Comparison of ENCODE assay signal across 23 mouse cellular contexts in the genomic region with DNA sequence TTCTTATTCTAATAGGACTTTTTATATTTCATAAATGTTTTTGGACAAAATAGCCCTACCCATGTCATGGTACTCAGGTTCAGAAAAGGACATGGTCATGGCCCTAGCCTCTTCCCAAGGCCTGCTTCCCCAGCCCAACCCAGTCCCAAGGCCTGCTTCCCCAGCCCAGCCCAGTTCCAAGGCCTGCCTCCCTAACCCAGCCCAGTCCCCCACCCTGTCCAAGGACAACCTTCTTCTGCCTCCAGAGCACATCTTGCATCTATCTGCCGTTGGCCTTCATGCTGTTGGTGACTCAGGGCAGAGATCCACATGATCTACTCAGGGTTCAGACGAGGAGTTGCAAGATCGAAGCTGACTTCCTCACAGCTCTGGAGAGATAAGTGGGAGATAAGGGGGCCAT. TPM values are rescaled to one million over a fixed set of nuclear protein-coding genes. Genes with fewer than 3 reads are reported as not detected.
DNase-seq lines count a peak whose midpoint lies in the region; ATAC-seq and TF ChIP-seq lines count a peak whose summit lies in the region.
"Had no signal": no experiment of that assay in that cellular context is flagged by ENCODE, and none has a peak within 500 bp of the region (broad histone marks: within the 10 kb centered on the region; RNA-seq: fewer than 3 reads in every experiment).

No protein-coding gene starts in this region.

- no peak overlapping the region for H3K27ac ChIP-seq in stomach, embryonic 15.5 days
- H3K27ac ChIP-seq in stomach, postnatal 0 days (replicated peaks), result no peak overlapping the region
- H3K27ac ChIP-seq: embryonic facial prominence, embryonic 12.5 days; heart, embryonic 10.5 days; hindbrain, embryonic 15.5 days; kidney, postnatal 0 days; liver, embryonic 13.5 days; neural tube, embryonic 13.5 days had no signal

- no peaks in the 10 kb centered on the region for H3K27me3 ChIP-seq in stomach, embryonic 15.5 days (replicated peaks)
- no peaks in the 10 kb centered on the region for H3K27me3 ChIP-seq in stomach, postnatal 0 days (ENCODE audit: control insufficient read depth, insufficient read depth, low read length)
- H3K27me3 ChIP-seq: embryonic facial prominence, embryonic 12.5 days; hindbrain, embryonic 15.5 days; liver, embryonic 13.5 days; neural tube, embryonic 13.5 days had no signal

- H3K36me3 ChIP-seq in stomach, embryonic 15.5 days, result no peaks in the 10 kb centered on the region
- no peaks in the 10 kb centered on the region for H3K36me3 ChIP-seq in stomach, postnatal 0 days (ENCODE audit: control insufficient read depth, insufficient read depth, low read length)
- H3K36me3 ChIP-seq: embryonic facial prominence, embryonic 12.5 days; heart, embryonic 10.5 days; hindbrain, embryonic 15.5 days; liver, embryonic 13.5 days; neural tube, embryonic 13.5 days had no signal

- peak; percentile 32; the same call in 1 of the 2 replicates for ATAC-seq in stomach, embryonic 15.5 days (ENCODE audit: insufficient read depth, low FRiP score, low read depth)
- no peak for ATAC-seq in stomach, postnatal 0 days (ENCODE audit: low FRiP score, low TSS enrichment)
- ATAC-seq: forebrain, postnatal 0 days had no signal

- H3K9ac ChIP-seq in stomach, embryonic 15.5 days, result no peak overlapping the region
- H3K9ac ChIP-seq in stomach, postnatal 0 days (ENCODE audit: low read length), result no peak overlapping the region
- H3K9ac ChIP-seq: embryonic facial prominence, embryonic 12.5 days; forebrain, postnatal 0 days; hindbrain, embryonic 15.5 days; liver, embryonic 13.5 days; lung, embryonic 14.5 days; neural tube, embryonic 13.5 days had no signal

- TF ChIP-seq CTCF in stomach, postnatal 0 days (IDR thresholded peaks at IDR 0.05; ENCODE audit: low read depth), result no peak

- no peak overlapping the region for H3K4me3 ChIP-seq in stomach, embryonic 15.5 days (replicated peaks)
- H3K4me3 ChIP-seq in stomach, postnatal 0 days (ENCODE audit: low read depth, low read length), result no peak overlapping the region
- H3K4me3 ChIP-seq: embryonic facial prominence, embryonic 12.5 days; heart, embryonic 10.5 days; hindbrain, embryonic 15.5 days; liver, embryonic 13.5 days; neural tube, embryonic 13.5 days had no signal

- H3K4me1 ChIP-seq in stomach, embryonic 15.5 days, result no peaks in the 10 kb centered on the region; the same call in 1 of the 2 replicates
- H3K4me1 ChIP-seq in stomach, postnatal 0 days (replicated peaks; ENCODE audit: control insufficient read depth, insufficient read depth), result no peaks in the 10 kb centered on the region
- H3K4me1 ChIP-seq: embryonic facial prominence, embryonic 12.5 days; hindbrain, embryonic 15.5 days; liver, embryonic 13.5 days; neural tube, embryonic 13.5 days had no signal

- peak; percentile 88 for DNase-seq in heart, adult 11 months
- no peak for DNase-seq in heart, postnatal 36 days
- DNase-seq in stomach, postnatal 0 days (ENCODE audit: low spot score), result no peak
- peak; percentile 72 to 90 for DNase-seq in adrenal gland, postnatal 36 days
- no peak for DNase-seq in adipocyte (ENCODE audit: low spot score)
- no peak for DNase-seq in natural killer cell, adult 2 months (ENCODE audit: low spot score in 2 of 2)
- DNase-seq: cerebellum, adult 18-20 months; cerebellum, postnatal 14 days; forebrain, postnatal 0 days; kidney, adult 2 months; liver, embryonic 13.5 days; lung, embryonic 14.5 days; midbrain, embryonic 14.5 days; thymus, postnatal 4 days had no signal

- WGBS in stomach, embryonic 15.5 days, result 74% methylated on average over 3 of the region's 3 CpGs
- WGBS in stomach, postnatal 0 days, result 76% methylated on average over 3 of the region's 3 CpGs

- H3K9me3 ChIP-seq in stomach, embryonic 15.5 days, result no peaks in the 10 kb centered on the region
- H3K9me3 ChIP-seq in stomach, postnatal 0 days (ENCODE audit: control insufficient read depth, low read length), result no peaks in the 10 kb centered on the region
- H3K9me3 ChIP-seq: embryonic facial prominence, embryonic 12.5 days; heart, embryonic 10.5 days; hindbrain, embryonic 15.5 days; liver, embryonic 13.5 days; neural tube, embryonic 13.5 days had no signal

- H3K4me2 ChIP-seq in stomach, embryonic 15.5 days, result no peak overlapping the region
- no peak overlapping the region for H3K4me2 ChIP-seq in stomach, postnatal 0 days (replicated peaks; ENCODE audit: low read depth)
- H3K4me2 ChIP-seq: embryonic facial prominence, embryonic 12.5 days; hindbrain, embryonic 15.5 days; liver, embryonic 13.5 days; lung, embryonic 14.5 days; neural tube, embryonic 13.5 days had no signal

- intact Hi-C loops in heart, postnatal 36 days (cut with DNase I), result no loop called here

- TF ChIP-seq EP300 in stomach, postnatal 0 days (optimal IDR thresholded peaks at IDR 0.05), result no peak

RNA-seq across cellular contexts. Expression of gene Ssu2, which starts 9.5 kb away (rescaled TPM):
- total RNA-seq in heart, postnatal 36 days (2021), result 1 to 10 TPM; 2.5 to 2.7 TPM
- 2.7 and 3.0 TPM in 2 replicates for polyA plus RNA-seq in stomach, embryonic 15.5 days (2015; fragmentation: Nextera tagmentation; extraction: Ambion mirVana)
- polyA plus RNA-seq in stomach, postnatal 0 days (2015; fragmentation: Nextera tagmentation; extraction: Ambion mirVana), result 2.6 and 2.7 TPM in 2 replicates
- total RNA-seq in adrenal gland, postnatal 36 days (2021), result 10 to 100 TPM in 1 of 2 experiments, under 1 TPM in 1; 0.40 to 32.8 TPM
- total RNA-seq: hematopoietic stem cell, adult 5-6 weeks; megakaryocyte, adult 5-6 weeks had no signal
- polyA plus RNA-seq: forebrain, embryonic 11.5 days; hindbrain, embryonic 15.5 days; midbrain, embryonic 14.5 days had no signal

Comparison
In these comparisons a context has a peak if more than half of its experiments do, and no peak if none do; other contexts are left out.
1. DNase-seq: peak in heart, adult 11 months (single experiment) and adrenal gland, postnatal 36 days (2 of 2); none in heart, postnatal 36 days (0 of 2), stomach, postnatal 0 days (single experiment), adipocyte (single experiment) and natural killer cell, adult 2 months (0 of 2).